Mouse (Mus musculus): Measurements from ENCODE around the gene Kcnv2. TPM values are rescaled to one million over a fixed set of nuclear protein-coding genes. Genes with fewer than 3 reads are reported as not detected.

Kcnv2 gene
- total RNA-seq, 2 experiments from 2014 or later: 0.10 TPM; not detected in 1

GRCm38 (mm10) chr19:27364521-27364931 is 42.1 kb downstream of the Kcnv2 start:
- DNase-seq: peak; percentile 88 to 90

- no peak for DNase-seq
Measured at GRCm38 (mm10) chr19:27366113-27366746, 43.8 kb downstream of the Kcnv2 start.

GRCm38 (mm10) chr19:27369461-27370135 is 47.2 kb downstream of the Kcnv2 start:
- peak; percentile 20 to 23 for DNase-seq

- DNase-seq: no peak
Measured at GRCm38 (mm10) chr19:27370174-27370573, 47.8 kb downstream of the Kcnv2 start.

GRCm38 (mm10) chr19:27370784-27371183 is 48.4 kb downstream of the Kcnv2 start:
- no peak for DNase-seq

GRCm38 (mm10) chr19:27379712-27380401 is 57.5 kb downstream of the Kcnv2 start:
- DNase-seq: no peak

- DNase-seq: no peak
Measured at GRCm38 (mm10) chr19:27382131-27382530, 59.7 kb downstream of the Kcnv2 start.

- DNase-seq: no peak
Measured at GRCm38 (mm10) chr19:27383266-27383665, 60.9 kb downstream of the Kcnv2 start.

GRCm38 (mm10) chr19:27385304-27385703 is 62.9 kb downstream of the Kcnv2 start:
- no peak for DNase-seq

Other genes with a start within 250 kb of the Kcnv2 start
- gene Vldlr, start 106.1 kb upstream of the Kcnv2 start, total RNA-seq (2021): 10 to 100 TPM; 24.5 to 29.1 TPM
- 100 to 1,000 TPM in 1 of 2 experiments, 10 to 100 TPM in 1; 100.0 to 130 TPM for gene Pum3, start 107.2 kb downstream of the Kcnv2 start, total RNA-seq (2021)